Mouse (Mus musculus): ENCODE results near the gene Macrod2. TPM values are rescaled to one million over a fixed set of nuclear protein-coding genes. Genes with fewer than 3 reads are reported as not detected.

The Macrod2 gene
- total and polyA plus RNA-seq, 2 experiments from 2014 or later, result 37.3 to 67.2 TPM

DNA sequence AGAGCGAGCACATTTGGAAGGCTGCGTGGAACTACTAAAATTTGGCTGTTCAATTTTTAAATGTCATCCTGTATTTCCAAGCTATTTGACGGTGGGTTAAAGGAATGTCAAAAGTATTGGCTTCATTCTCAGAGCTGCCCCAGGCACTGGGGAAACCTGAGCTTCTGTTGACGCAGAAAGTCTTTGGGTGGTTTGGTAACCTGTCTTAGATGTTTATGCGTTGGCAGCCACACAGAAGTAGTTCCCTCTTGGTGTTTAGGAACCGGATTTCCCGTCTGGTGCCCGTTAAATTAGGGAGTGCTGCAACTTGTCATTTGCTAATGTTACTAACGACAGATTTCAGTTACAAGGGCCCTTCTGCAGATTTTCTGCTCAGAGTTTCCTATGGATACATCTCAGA is 1837.7 kb downstream of the Macrod2 start:
- ATAC-seq (ENCODE audit: low FRiP score) (no peak), DNase-seq (ENCODE audit: low spot score) (no peak)
- Histone ChIP-seq H3K4me2 (ENCODE audit: low read depth, low read length, poor library complexity, severe bottlenecking) (no peak overlapping the region), H3K4me1 (ENCODE audit: insufficient read depth, low read length) (no peaks in the 10 kb centered on the region), H3K9ac (replicated peaks; ENCODE audit: low read length, poor library complexity, severe bottlenecking) (no peak overlapping the region), H3K27me3 (ENCODE audit: insufficient read depth, low read length) (no peaks in the 10 kb centered on the region), H3K9me3 (ENCODE audit: low read length) (no peaks in the 10 kb centered on the region), H3K36me3 (ENCODE audit: insufficient read depth, low read length) (no peaks in the 10 kb centered on the region), H3K4me3 (ENCODE audit: low read depth, low read length) (no peak overlapping the region), H3K27ac (ENCODE audit: low read depth, low read length) (no peak overlapping the region)
- TF ChIP-seq CTCF (IDR thresholded peaks at IDR 0.05), result no peak
- WGBS, result 85% methylated on average over 9 of the region's 9 CpGs

DNA sequence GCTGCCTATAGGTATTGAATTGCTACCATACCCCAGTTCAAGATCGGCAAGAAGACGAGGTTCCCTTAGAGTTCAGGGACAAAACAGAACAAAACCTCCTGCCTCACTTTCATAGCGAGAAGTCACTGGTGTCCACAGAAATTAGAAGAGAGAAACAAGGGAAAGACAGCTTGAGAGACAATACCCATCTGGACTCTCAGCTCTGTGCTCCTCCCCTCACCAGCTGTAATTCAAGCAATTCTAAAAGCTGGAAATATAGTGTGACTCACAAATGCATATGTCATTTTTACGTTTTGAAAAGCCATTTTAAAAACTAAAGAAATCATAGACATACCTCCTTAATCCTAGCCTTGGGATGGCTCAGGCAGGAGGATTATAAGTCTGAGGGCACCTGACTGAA is 1848.4 kb downstream of the Macrod2 start:
- ATAC-seq (ENCODE audit: low FRiP score), result no peak
- no peaks in the 10 kb centered on the region for H3K27me3 ChIP-seq (ENCODE audit: insufficient read depth, low read length)
- no peak for DNase-seq (ENCODE audit: low spot score)
- H3K9me3 ChIP-seq (ENCODE audit: low read length), result no peaks in the 10 kb centered on the region
- no peak overlapping the region for H3K27ac ChIP-seq (ENCODE audit: low read depth, low read length)
- H3K4me1 ChIP-seq (ENCODE audit: insufficient read depth, low read length), result no peaks in the 10 kb centered on the region
- TF ChIP-seq CTCF (IDR thresholded peaks at IDR 0.05), result no peak
- no peak overlapping the region for H3K4me3 ChIP-seq (ENCODE audit: low read depth, low read length)
- no peak overlapping the region for H3K9ac ChIP-seq (replicated peaks; ENCODE audit: low read length, poor library complexity, severe bottlenecking)
- no peak overlapping the region for H3K4me2 ChIP-seq (ENCODE audit: low read depth, low read length, poor library complexity, severe bottlenecking)
- WGBS, result 87% methylated on average over 4 of the region's 4 CpGs
- no peaks in the 10 kb centered on the region for H3K36me3 ChIP-seq (ENCODE audit: insufficient read depth, low read length)

- 76% methylated on average over 4 of the region's 4 CpGs for WGBS
- no peak overlapping the region for H3K4me2 ChIP-seq (ENCODE audit: low read depth, low read length, poor library complexity, severe bottlenecking)
- no peak overlapping the region for H3K27ac ChIP-seq (ENCODE audit: low read depth, low read length)
- TF ChIP-seq CTCF (IDR thresholded peaks at IDR 0.05), result no peak
- no peaks in the 10 kb centered on the region for H3K9me3 ChIP-seq (ENCODE audit: low read length)
- DNase-seq (ENCODE audit: low spot score), result no peak
- H3K4me3 ChIP-seq (ENCODE audit: low read depth, low read length), result no peak overlapping the region
- H3K27me3 ChIP-seq (ENCODE audit: insufficient read depth, low read length), result no peaks in the 10 kb centered on the region
- H3K36me3 ChIP-seq (ENCODE audit: insufficient read depth, low read length), result no peaks in the 10 kb centered on the region
- no peak for ATAC-seq (ENCODE audit: low FRiP score)
- no peaks in the 10 kb centered on the region; the same call in 1 of the 2 replicates for H3K4me1 ChIP-seq (ENCODE audit: insufficient read depth, low read length)
- H3K9ac ChIP-seq (replicated peaks; ENCODE audit: low read length, poor library complexity, severe bottlenecking), result no peak overlapping the region
Observed at GRCm38 (mm10) chr2:142250383-142250782, 1855.3 kb downstream of the Macrod2 start.

GRCm38 (mm10) chr2:142251518-142251917 is 1856.4 kb downstream of the Macrod2 start:
- H3K9me3 ChIP-seq (ENCODE audit: low read length), result no peaks in the 10 kb centered on the region
- H3K27ac ChIP-seq (ENCODE audit: low read depth, low read length), result no peak overlapping the region
- peak; percentile 57 for TF ChIP-seq CTCF (IDR thresholded peaks at IDR 0.05)
- ATAC-seq (ENCODE audit: low FRiP score), result no peak
- no peaks in the 10 kb centered on the region; the same call in 1 of the 2 replicates for H3K4me1 ChIP-seq (ENCODE audit: insufficient read depth, low read length)
- 84% methylated on average over 2 of the region's 2 CpGs for WGBS
- no peaks in the 10 kb centered on the region for H3K36me3 ChIP-seq (ENCODE audit: insufficient read depth, low read length)
- no peak overlapping the region for H3K4me3 ChIP-seq (ENCODE audit: low read depth, low read length)
- DNase-seq (ENCODE audit: low spot score), result no peak
- H3K27me3 ChIP-seq (ENCODE audit: insufficient read depth, low read length), result no peaks in the 10 kb centered on the region
- no peak overlapping the region for H3K4me2 ChIP-seq (ENCODE audit: low read depth, low read length, poor library complexity, severe bottlenecking)
- no peak overlapping the region for H3K9ac ChIP-seq (replicated peaks; ENCODE audit: low read length, poor library complexity, severe bottlenecking)

- 7% methylated on average over 11 of the region's 11 CpGs for WGBS
- Histone ChIP-seq H3K9me3 (ENCODE audit: low read length) (no peaks in the 10 kb centered on the region), H3K36me3 (ENCODE audit: insufficient read depth, low read length) (no peaks in the 10 kb centered on the region), H3K27me3 (ENCODE audit: insufficient read depth, low read length) (no peaks in the 10 kb centered on the region), H3K4me1 (ENCODE audit: insufficient read depth, low read length) (no peaks in the 10 kb centered on the region; the same call in 1 of the 2 replicates), H3K27ac (ENCODE audit: low read depth, low read length) (no peak overlapping the region), H3K4me3 (ENCODE audit: low read depth, low read length) (no peak overlapping the region), H3K9ac (replicated peaks; ENCODE audit: low read length, poor library complexity, severe bottlenecking) (no peak overlapping the region), H3K4me2 (ENCODE audit: low read depth, low read length, poor library complexity, severe bottlenecking) (peak overlapping the region; percentile 37)
- peak; percentile 97 for TF ChIP-seq CTCF (IDR thresholded peaks at IDR 0.05)
- ATAC-seq (ENCODE audit: low FRiP score), result peak; percentile 69
- peak; percentile 87 for DNase-seq (ENCODE audit: low spot score)
Observed at GRCm38 (mm10) chr2:142253913-142254312, 1858.8 kb downstream of the Macrod2 start.

DNA sequence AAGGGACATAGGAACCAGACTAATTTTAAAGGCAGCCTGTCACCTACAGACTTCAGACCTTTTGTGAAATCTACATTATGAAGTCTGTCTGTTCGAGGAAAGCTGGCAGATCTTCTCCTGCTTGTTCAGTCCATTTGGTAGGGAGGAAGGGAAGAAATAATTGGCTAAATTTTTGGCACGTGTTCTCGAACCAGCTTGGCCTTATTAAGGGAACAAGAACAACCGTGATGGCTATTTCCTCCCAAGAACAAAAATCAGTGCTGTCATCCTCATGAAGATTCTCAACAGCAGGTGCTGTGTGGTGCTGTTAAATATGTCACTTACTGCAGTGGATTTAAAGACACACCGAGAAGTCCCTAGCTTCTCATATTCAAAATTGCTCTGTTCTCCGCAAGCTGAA is 1859.5 kb downstream of the Macrod2 start:
- Histone ChIP-seq H3K4me2 (ENCODE audit: low read depth, low read length, poor library complexity, severe bottlenecking) (no peak overlapping the region), H3K27me3 (ENCODE audit: insufficient read depth, low read length) (no peaks in the 10 kb centered on the region), H3K27ac (ENCODE audit: low read depth, low read length) (no peak overlapping the region), H3K4me3 (ENCODE audit: low read depth, low read length) (no peak overlapping the region), H3K36me3 (ENCODE audit: insufficient read depth, low read length) (no peaks in the 10 kb centered on the region), H3K4me1 (ENCODE audit: insufficient read depth, low read length) (no peaks in the 10 kb centered on the region; the same call in 1 of the 2 replicates), H3K9ac (replicated peaks; ENCODE audit: low read length, poor library complexity, severe bottlenecking) (no peak overlapping the region), H3K9me3 (ENCODE audit: low read length) (no peaks in the 10 kb centered on the region)
- 72% methylated on average over 6 of the region's 6 CpGs for whole genome bisulfite sequencing
- no peak for ATAC-seq (ENCODE audit: low FRiP score)
- DNase-seq (ENCODE audit: low spot score), result no peak
- no peak for TF ChIP-seq CTCF (IDR thresholded peaks at IDR 0.05)

All from midbrain, postnatal 0 days (tissue).